Mouse (Mus musculus): ENCODE results near the gene Itgb6. TPM values are rescaled to one million over a fixed set of nuclear protein-coding genes. Genes with fewer than 3 reads are reported as not detected.

The Itgb6 gene
- polyA plus RNA-seq, 1 experiment from 2014 or later: 8.6 TPM

GRCm38 (mm10) chr2:60748585-60748984, 26.1 kb upstream of the Itgb6 start:
- Histone ChIP-seq H3K4me3 (ENCODE audit: low read depth, low read length) (no peak overlapping the region), H3K36me3 (ENCODE audit: control insufficient read depth, insufficient read depth, low read length) (peaks cover 4% of the 10 kb centered on the region; the same call in 1 of the 2 replicates), H3K27ac (replicated peaks) (no peak overlapping the region), H3K4me2 (replicated peaks; ENCODE audit: low read depth) (no peak overlapping the region), H3K9me3 (ENCODE audit: control insufficient read depth, low read length) (no peaks in the 10 kb centered on the region), H3K27me3 (ENCODE audit: control insufficient read depth, insufficient read depth, low read length) (no peaks in the 10 kb centered on the region), H3K9ac (ENCODE audit: low read length) (no peak overlapping the region), H3K4me1 (replicated peaks; ENCODE audit: control insufficient read depth, insufficient read depth) (no peaks in the 10 kb centered on the region)
- ATAC-seq (ENCODE audit: low FRiP score, low TSS enrichment) (peak; percentile 33; the same call in 1 of the 2 replicates), DNase-seq (ENCODE audit: low spot score) (no peak)
- WGBS: 72% methylated on average over 1 of the region's 1 CpGs
- peak; percentile 65 for TF ChIP-seq CTCF (IDR thresholded peaks at IDR 0.05; ENCODE audit: low read depth)
- no peak for TF ChIP-seq EP300 (optimal IDR thresholded peaks at IDR 0.05)

- Histone ChIP-seq H3K4me1 (replicated peaks; ENCODE audit: control insufficient read depth, insufficient read depth) (no peaks in the 10 kb centered on the region), H3K9me3 (ENCODE audit: control insufficient read depth, low read length) (no peaks in the 10 kb centered on the region), H3K4me3 (ENCODE audit: low read depth, low read length) (no peak overlapping the region), H3K36me3 (ENCODE audit: control insufficient read depth, insufficient read depth, low read length) (no peaks in the 10 kb centered on the region), H3K4me2 (replicated peaks; ENCODE audit: low read depth) (no peak overlapping the region), H3K27me3 (ENCODE audit: control insufficient read depth, insufficient read depth, low read length) (no peaks in the 10 kb centered on the region), H3K27ac (replicated peaks) (no peak overlapping the region), H3K9ac (ENCODE audit: low read length) (no peak overlapping the region)
- TF ChIP-seq EP300 (optimal IDR thresholded peaks at IDR 0.05) (no peak), CTCF (IDR thresholded peaks at IDR 0.05; ENCODE audit: low read depth) (peak; percentile 59)
- ATAC-seq (ENCODE audit: low FRiP score, low TSS enrichment) (peak; percentile 71), DNase-seq (ENCODE audit: low spot score) (no peak)
- WGBS: 34% methylated on average over 3 of the region's 3 CpGs
Measured at GRCm38 (mm10) chr2:60747590-60747989, 25.1 kb upstream of the Itgb6 start.

DNA sequence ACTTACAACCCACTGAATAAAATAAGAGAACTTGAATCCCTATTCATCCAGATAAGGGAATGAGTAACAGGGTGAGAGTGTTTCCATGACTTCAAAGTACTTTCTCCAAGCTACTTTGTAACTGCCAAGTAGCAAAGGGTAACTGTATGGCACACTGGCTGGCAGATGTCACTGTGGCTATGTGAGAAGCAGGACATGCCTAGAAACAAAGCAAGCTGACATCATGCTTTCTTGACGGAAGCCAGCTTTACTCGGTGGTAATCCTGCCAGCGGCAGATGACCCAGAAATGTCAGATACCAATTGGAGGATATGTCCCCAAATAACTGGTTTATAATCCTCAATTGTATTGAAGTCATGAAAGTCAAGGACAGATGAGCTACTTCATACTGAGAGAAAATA, 22.2 kb upstream of the Itgb6 start:
- H3K9ac ChIP-seq (ENCODE audit: low read length): no peak overlapping the region
- no peak overlapping the region for H3K4me3 ChIP-seq (ENCODE audit: low read depth, low read length)
- DNase-seq (ENCODE audit: low spot score) (no peak), ATAC-seq (ENCODE audit: low FRiP score, low TSS enrichment) (no peak)
- TF ChIP-seq EP300 (optimal IDR thresholded peaks at IDR 0.05): no peak
- TF ChIP-seq CTCF (IDR thresholded peaks at IDR 0.05; ENCODE audit: low read depth): no peak
- 59% methylated on average over 3 of the region's 3 CpGs for WGBS
- H3K4me1 ChIP-seq (replicated peaks; ENCODE audit: control insufficient read depth, insufficient read depth): no peaks in the 10 kb centered on the region
- no peaks in the 10 kb centered on the region for H3K27me3 ChIP-seq (ENCODE audit: control insufficient read depth, insufficient read depth, low read length)
- H3K27ac ChIP-seq (replicated peaks): no peak overlapping the region
- H3K9me3 ChIP-seq (ENCODE audit: control insufficient read depth, low read length): no peaks in the 10 kb centered on the region
- no peaks in the 10 kb centered on the region for H3K36me3 ChIP-seq (ENCODE audit: control insufficient read depth, insufficient read depth, low read length)
- no peak overlapping the region for H3K4me2 ChIP-seq (replicated peaks; ENCODE audit: low read depth)

DNA sequence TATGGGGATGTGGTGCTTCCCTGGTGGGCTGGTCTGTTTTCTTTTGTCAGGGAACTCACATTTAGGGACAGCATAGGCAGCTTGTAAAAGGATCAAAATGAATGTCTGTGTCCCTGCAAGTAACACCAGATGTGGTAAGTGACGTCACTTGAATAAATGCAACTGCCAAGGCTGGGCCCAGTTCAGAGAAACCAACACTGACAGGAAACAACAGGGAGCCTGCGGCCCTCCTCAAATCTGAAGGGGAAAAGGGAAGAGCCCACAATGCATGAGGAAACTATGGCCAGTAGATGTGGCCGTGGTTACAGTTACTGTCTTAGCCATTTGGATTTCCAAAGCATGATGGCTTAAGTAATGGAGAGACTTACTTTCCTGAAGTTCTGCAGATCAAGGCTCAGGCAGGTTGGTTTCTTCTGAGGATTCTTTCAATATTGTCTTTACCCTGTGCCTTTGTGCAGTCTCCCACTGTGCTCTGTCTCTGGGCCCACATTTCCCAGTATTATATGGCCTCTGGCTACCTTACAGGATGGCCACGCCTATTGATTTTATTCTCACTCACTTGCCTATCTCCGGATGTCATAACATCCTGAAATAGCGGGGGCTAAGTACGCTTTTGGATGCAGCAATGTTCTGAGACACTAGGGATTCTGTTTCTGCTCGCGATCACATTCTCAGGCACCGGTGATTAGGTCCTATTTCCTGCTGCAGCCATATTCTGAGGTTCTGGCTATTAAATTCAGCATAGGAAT, 17.1 kb upstream of the Itgb6 start:
- H3K9me3 ChIP-seq (ENCODE audit: control insufficient read depth, low read length): no peaks in the 10 kb centered on the region
- 74% methylated on average over 10 of the region's 10 CpGs for WGBS
- no peak overlapping the region for H3K4me2 ChIP-seq (replicated peaks; ENCODE audit: low read depth)
- TF ChIP-seq CTCF (IDR thresholded peaks at IDR 0.05; ENCODE audit: low read depth) (no peak), EP300 (optimal IDR thresholded peaks at IDR 0.05) (no peak)
- DNase-seq (ENCODE audit: low spot score): no peak
- no peak overlapping the region for H3K4me3 ChIP-seq (ENCODE audit: low read depth, low read length)
- no peak overlapping the region for H3K9ac ChIP-seq (ENCODE audit: low read length)
- ATAC-seq (ENCODE audit: low FRiP score, low TSS enrichment): no peak
- H3K27me3 ChIP-seq (ENCODE audit: control insufficient read depth, insufficient read depth, low read length): no peaks in the 10 kb centered on the region
- H3K4me1 ChIP-seq (replicated peaks; ENCODE audit: control insufficient read depth, insufficient read depth): no peaks in the 10 kb centered on the region
- no peaks in the 10 kb centered on the region for H3K36me3 ChIP-seq (ENCODE audit: control insufficient read depth, insufficient read depth, low read length)
- no peak overlapping the region for H3K27ac ChIP-seq (replicated peaks)

DNA sequence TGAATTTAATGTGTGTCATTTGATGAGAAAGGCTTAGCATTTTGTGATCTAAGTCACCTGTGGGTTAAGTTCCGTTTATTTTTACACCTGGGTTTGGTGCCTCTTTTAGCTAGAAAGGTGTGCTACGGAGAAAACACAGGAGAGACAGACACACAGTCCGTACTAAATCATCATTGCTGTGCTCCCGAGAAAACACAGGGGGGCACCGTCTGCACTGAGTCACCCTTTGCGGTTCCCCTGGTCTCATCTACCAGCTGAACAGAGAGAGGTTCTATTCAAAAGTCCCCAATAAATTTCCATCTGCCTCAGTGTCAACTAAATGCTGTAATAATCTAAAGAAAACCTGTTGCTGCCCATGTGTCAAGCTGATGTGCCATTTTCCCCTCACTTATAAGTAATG, 8.5 kb upstream of the Itgb6 start:
- Histone ChIP-seq H3K4me1 (replicated peaks; ENCODE audit: control insufficient read depth, insufficient read depth) (no peaks in the 10 kb centered on the region), H3K9ac (ENCODE audit: low read length) (no peak overlapping the region), H3K4me2 (replicated peaks; ENCODE audit: low read depth) (no peak overlapping the region), H3K36me3 (ENCODE audit: control insufficient read depth, insufficient read depth, low read length) (no peaks in the 10 kb centered on the region), H3K27me3 (ENCODE audit: control insufficient read depth, insufficient read depth, low read length) (no peaks in the 10 kb centered on the region), H3K9me3 (ENCODE audit: control insufficient read depth, low read length) (no peaks in the 10 kb centered on the region), H3K4me3 (ENCODE audit: low read depth, low read length) (no peak overlapping the region), H3K27ac (replicated peaks) (no peak overlapping the region)
- peak; percentile 10 for DNase-seq (ENCODE audit: low spot score)
- no peak for ATAC-seq (ENCODE audit: low FRiP score, low TSS enrichment)
- TF ChIP-seq EP300 (optimal IDR thresholded peaks at IDR 0.05) (no peak), CTCF (IDR thresholded peaks at IDR 0.05; ENCODE audit: low read depth) (peak; percentile 48)
- 56% methylated on average over 6 of the region's 6 CpGs for WGBS

GRCm38 (mm10) chr2:60730024-60730423, 7.6 kb upstream of the Itgb6 start:
- Histone ChIP-seq H3K27ac (replicated peaks) (no peak overlapping the region), H3K4me2 (replicated peaks; ENCODE audit: low read depth) (no peak overlapping the region; the same call in 1 of the 2 replicates)

More at GRCm38 (mm10) chr2:60730024-60730423, 7.6 kb upstream of the Itgb6 start:
- peak; percentile 15 for DNase-seq (ENCODE audit: low spot score)
- Histone ChIP-seq H3K27me3 (ENCODE audit: control insufficient read depth, insufficient read depth, low read length) (no peaks in the 10 kb centered on the region), H3K4me1 (replicated peaks; ENCODE audit: control insufficient read depth, insufficient read depth) (no peaks in the 10 kb centered on the region), H3K36me3 (ENCODE audit: control insufficient read depth, insufficient read depth, low read length) (no peaks in the 10 kb centered on the region), H3K9me3 (ENCODE audit: control insufficient read depth, low read length) (no peaks in the 10 kb centered on the region), H3K9ac (ENCODE audit: low read length) (no peak overlapping the region), H3K4me3 (ENCODE audit: low read depth, low read length) (no peak overlapping the region)
- 19% methylated on average over 3 of the region's 3 CpGs for WGBS
- TF ChIP-seq EP300 (optimal IDR thresholded peaks at IDR 0.05): no peak
- TF ChIP-seq CTCF (IDR thresholded peaks at IDR 0.05; ENCODE audit: low read depth): no peak
- ATAC-seq (ENCODE audit: low FRiP score, low TSS enrichment): no peak
